In the genomic region with DNA sequence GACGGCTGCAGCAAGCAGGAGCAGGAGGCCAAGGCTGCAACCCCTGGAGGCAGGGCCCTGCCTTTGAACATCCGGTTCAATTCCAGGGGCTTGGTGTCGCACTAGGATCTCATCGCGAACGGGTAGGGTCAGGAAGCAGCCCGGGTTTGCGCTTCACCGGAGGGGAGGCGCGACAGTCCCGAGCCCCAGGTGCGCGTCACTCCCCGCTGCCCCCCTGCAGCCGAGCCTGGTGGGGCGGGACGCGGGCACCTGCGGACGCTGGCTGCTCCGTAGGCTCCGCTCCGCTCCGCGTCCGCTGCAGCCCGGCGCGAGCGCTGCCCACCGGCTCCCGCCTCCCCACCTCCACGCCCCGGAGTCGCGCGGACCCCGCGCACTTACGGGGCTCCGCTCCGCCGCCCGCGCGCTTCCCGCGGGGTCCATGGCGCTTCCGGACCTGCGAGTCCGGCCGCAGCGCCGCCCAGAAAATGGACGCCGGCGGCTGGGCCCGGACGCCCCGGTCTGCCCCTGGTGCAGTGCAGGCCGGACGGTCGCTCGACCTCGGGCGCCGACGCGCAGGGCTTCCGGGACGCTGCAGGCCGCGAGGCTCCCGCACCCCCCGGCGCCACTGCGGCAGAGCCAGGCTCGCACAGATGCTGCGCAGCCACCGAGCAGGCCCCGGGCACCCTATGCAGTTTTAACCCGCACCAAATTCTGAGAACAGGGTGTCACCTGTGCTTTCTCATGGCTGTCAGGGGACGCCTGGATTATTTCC, we compare ENCODE assay signal across 8 mouse cellular contexts. TPM values are rescaled to one million over a fixed set of nuclear protein-coding genes. Genes with fewer than 3 reads are reported as not detected.
DNase-seq lines count a peak whose midpoint lies in the region; ATAC-seq and TF ChIP-seq lines count a peak whose summit lies in the region.

No protein-coding gene starts in this region.

- H3K27me3 ChIP-seq in MEL (ENCODE audit: control insufficient read depth in 1 of 2, insufficient read depth in 2 of 2, low read length in 2 of 2), result no peaks in the 10 kb centered on the region
- no peaks in the 10 kb centered on the region for H3K27me3 ChIP-seq in megakaryocyte, embryonic 14.5 days (replicated peaks)

- peak; percentile 75 for ATAC-seq in erythroid progenitor cell, adult 5-6 weeks (replicated peaks; ENCODE audit: low FRiP score, poor library complexity, severe bottlenecking)

- H3K9me3 ChIP-seq in MEL (replicated peaks; ENCODE audit: insufficient read depth, low read length), result no peaks in the 10 kb centered on the region
- no peaks in the 10 kb centered on the region for H3K9me3 ChIP-seq in megakaryocyte, embryonic 14.5 days

- intact Hi-C loops in heart, postnatal 10 days (cut with DNase I), result loop anchor here (5.0 kb wide), 1 partner anchor 38 kb away; no protein-coding TSS in a partner anchor

- H3K79me2 ChIP-seq in MEL (ENCODE audit: control insufficient read depth, insufficient read depth, low read length, poor library complexity), result peaks cover 18% of the 10 kb centered on the region

- DNase-seq in MEL (ENCODE audit: low read depth, low spot score), result peak; percentile 79
- DNase-seq in brain, adult 2 months (ENCODE audit: low read depth, low spot score), result peak; percentile 86
- DNase-seq in heart, postnatal 10 days, result peak; percentile 82 to 83
- peak; percentile 78 to 85 for DNase-seq in kidney, postnatal 36 days
- peak; percentile 58 for DNase-seq in right cerebral cortex, postnatal 4 days
- no peak for DNase-seq in left cerebral cortex, adult 9 months (ENCODE audit: low spot score in 2 of 2)

- H3K4me3 ChIP-seq in MEL (ENCODE audit: control insufficient read depth in 1 of 2, insufficient read depth in 1 of 2, low read depth in 2 of 2, low read length in 2 of 2), result peak overlapping the region; percentile 77 to 92
- H3K4me3 ChIP-seq in megakaryocyte, embryonic 14.5 days (replicated peaks), result peak overlapping the region; percentile 97

- H3K9ac ChIP-seq in MEL (ENCODE audit: control insufficient read depth, low read depth, low read length, poor library complexity, severe bottlenecking), result peak overlapping the region; percentile 84

- TF ChIP-seq CTCF in MEL (IDR thresholded peaks at IDR 0.05 in 2 of 3, conservative IDR thresholded peaks at IDR 0.05 in 1 of 3; ENCODE audit: control insufficient read depth in 1 of 3, insufficient read depth in 1 of 3, low read depth in 2 of 3, low read length in 3 of 3, poor library complexity in 1 of 3, severe bottlenecking in 1 of 3), result no peak

- peaks cover 0 to 31% of the 10 kb centered on the region in 2 experiments; a peak in 2 of 4 replicates for H3K36me3 ChIP-seq in MEL (ENCODE audit: control insufficient read depth in 1 of 2, insufficient read depth in 2 of 2, low read length in 2 of 2)
- H3K36me3 ChIP-seq in megakaryocyte, embryonic 14.5 days (replicated peaks; ENCODE audit: low read length), result peaks cover 35% of the 10 kb centered on the region

- peak overlapping the region; percentile 80 for H3K27ac ChIP-seq in MEL (ENCODE audit: control insufficient read depth, low read depth, low read length)

- peak; percentile 58 to 70; a peak in 3 of 4 replicates for TF ChIP-seq POLR2A in MEL (IDR thresholded peaks at IDR 0.05; ENCODE audit: control insufficient read depth in 1 of 2, insufficient read depth in 1 of 2, low read depth in 1 of 2, low read length in 2 of 2, poor library complexity in 1 of 2)

- no peak for TF ChIP-seq RAD21 in MEL (IDR thresholded peaks at IDR 0.05; ENCODE audit: low read depth, low read length)

- no peak for TF ChIP-seq EP300 in MEL (IDR thresholded peaks at IDR 0.05; ENCODE audit: low read depth in 1 of 2, low read length in 2 of 2)

- H3K4me1 ChIP-seq in MEL (ENCODE audit: control insufficient read depth in 1 of 2, insufficient read depth in 2 of 2, low read length in 2 of 2), result peaks cover 16 to 27% of the 10 kb centered on the region in 2 experiments
- H3K4me1 ChIP-seq in megakaryocyte, embryonic 14.5 days, result peaks cover 70% of the 10 kb centered on the region

TF ChIP-seq in MEL, 35 proteins besides CTCF, POLR2A, EP300 and RAD21:
- TF ChIP-seq SMC3 (IDR thresholded peaks at IDR 0.05; ENCODE audit: low read depth, low read length), result no peak
- no peak for TF ChIP-seq MXI1 (IDR thresholded peaks at IDR 0.05; ENCODE audit: low read depth, low read length)
- no peak for TF ChIP-seq USF2 (IDR thresholded peaks at IDR 0.05; ENCODE audit: borderline replicate concordance in 1 of 2, insufficient read depth in 1 of 2, low read depth in 1 of 2, low read length in 2 of 2)
- no peak for TF ChIP-seq GATA1 (IDR thresholded peaks at IDR 0.05; ENCODE audit: low read depth, low read length)
- TF ChIP-seq SIN3A (IDR thresholded peaks at IDR 0.05; ENCODE audit: low read length), result peak; percentile 32; the same call in 1 of the 2 replicates
- TF ChIP-seq POLR2AphosphoS2 (IDR thresholded peaks at IDR 0.05; ENCODE audit: low read length), result 0 out of 2 replicates have a peak, but pooled peaks have one; percentile 51
- TF ChIP-seq MAZ (IDR thresholded peaks at IDR 0.05; ENCODE audit: low read depth, low read length), result 0 out of 2 replicates have a peak, but pooled peaks have one; percentile 13
- TF ChIP-seq USF1 (IDR thresholded peaks at IDR 0.05; ENCODE audit: low read depth, low read length), result no peak
- TF ChIP-seq MAFK (IDR thresholded peaks at IDR 0.05; ENCODE audit: borderline replicate concordance, low read depth, low read length), result no peak
- TF ChIP-seq UBTF (IDR thresholded peaks at IDR 0.05; ENCODE audit: borderline replicate concordance, insufficient read depth, low read depth, low read length), result 0 out of 2 replicates have a peak, but pooled peaks have one; percentile 89
- no peak for TF ChIP-seq BHLHE40 (IDR thresholded peaks at IDR 0.05; ENCODE audit: borderline replicate concordance, low read depth, low read length)
- 0 out of 2 replicates have a peak, but pooled peaks have one; percentile 29 for TF ChIP-seq ELF1 (IDR thresholded peaks at IDR 0.05; ENCODE audit: low read depth, low read length)
- TF ChIP-seq HCFC1 (IDR thresholded peaks at IDR 0.05; ENCODE audit: low read depth, low read length), result peak; percentile 69; the same call in 1 of the 2 replicates
- peak; percentile 55; the same call in 1 of the 2 replicates for TF ChIP-seq NELFE (IDR thresholded peaks at IDR 0.05; ENCODE audit: low read depth, low read length)
- 0 out of 2 replicates have a peak, but pooled peaks have one; percentile 24 for TF ChIP-seq TBP (IDR thresholded peaks at IDR 0.05; ENCODE audit: low read depth, low read length)
- TF ChIP-seq NRF1 (IDR thresholded peaks at IDR 0.05; ENCODE audit: insufficient read depth, low read depth, low read length, poor library complexity, severe bottlenecking), result 0 out of 2 replicates have a peak, but pooled peaks have one; percentile 17
- TF ChIP-seq CHD1 (IDR thresholded peaks at IDR 0.05; ENCODE audit: low read depth, low read length), result no peak

RNA-seq across cellular contexts. Expression of gene Zbtb38, which starts 33.0 kb away (rescaled TPM):
- total RNA-seq in MEL (2012; rRNA removed), result 10.9 TPM in 2 replicates
- polyA plus RNA-seq in MEL (2012; ENCODE audit: insufficient read depth in 1 of 2, insufficient read length in 2 of 2, low read depth in 1 of 2, low replicate concordance in 2 of 2, missing spikeins in 1 of 2), result 10 to 100 TPM; 12.2 to 65.0 TPM
- total RNA-seq in erythroid progenitor cell, adult 5-6 weeks (2015; ENCODE audit: low replicate concordance), result 5.0 and 5.9 TPM in 2 replicates
- 4.1 and 6.4 TPM in 2 replicates for total RNA-seq in erythroid progenitor cell, adult 5-6 weeks (2017; ENCODE audit: low replicate concordance)
- 10 to 100 TPM; 30.2 to 37.0 TPM for total RNA-seq in heart, postnatal 10 days (2021)
- 1.5 and 2.8 TPM in 2 replicates for polyA plus RNA-seq in megakaryocyte, embryonic 14.5 days (2012; ENCODE audit: insufficient read depth, low replicate concordance)

Comparison
In these comparisons a context has a peak if more than half of its experiments do, and no peak if none do; other contexts are left out.
1. DNase-seq: peak in MEL (single experiment), brain, adult 2 months (single experiment), heart, postnatal 10 days (2 of 2), kidney, postnatal 36 days (2 of 2) and right cerebral cortex, postnatal 4 days (single experiment); none in left cerebral cortex, adult 9 months (0 of 2).